Mouse (Mus musculus): ENCODE data around the gene Dmrt1.

DNA sequence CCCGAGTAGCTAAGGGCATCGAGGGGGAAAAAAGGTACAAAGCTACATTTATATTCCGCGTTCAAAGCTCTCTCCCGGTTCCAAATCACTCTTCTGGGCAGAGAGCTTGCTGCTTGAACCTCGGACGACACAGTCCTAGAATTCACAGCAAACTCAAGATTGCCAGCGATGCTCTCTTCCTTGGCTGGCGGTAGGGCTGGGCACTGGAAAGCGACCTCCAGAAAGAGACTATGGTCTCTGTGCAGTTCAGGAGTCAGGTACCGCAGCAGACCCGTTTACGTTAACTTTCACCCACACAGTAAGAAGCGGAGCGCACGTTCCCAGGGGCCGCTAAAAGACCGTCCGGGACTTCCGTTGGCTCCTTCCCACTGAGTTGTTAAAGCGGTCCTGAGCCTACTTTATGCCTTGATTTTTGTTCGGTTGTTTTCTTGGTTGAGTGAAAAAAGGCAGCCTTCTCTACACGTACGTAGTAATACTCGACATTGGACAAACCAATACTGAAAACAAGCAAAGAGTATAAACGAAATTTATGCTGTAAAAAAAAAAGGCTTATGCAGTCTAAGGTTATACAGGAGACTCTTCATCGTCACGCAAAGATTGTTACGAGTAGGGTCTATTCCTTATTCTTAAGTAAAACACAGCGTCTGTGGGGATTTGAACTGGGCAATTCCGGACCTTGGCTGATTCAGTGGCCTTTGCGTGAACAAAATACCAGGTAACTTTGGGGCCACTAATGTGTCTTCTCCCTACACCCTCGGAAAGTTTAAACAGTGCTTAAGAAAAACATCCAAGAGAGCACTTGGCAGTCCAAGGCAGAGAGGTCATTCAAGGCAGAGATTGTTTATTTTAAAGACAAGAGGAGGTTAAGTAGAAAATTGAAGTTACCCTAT is 103.8 kb downstream of the Dmrt1 start:
- TF ChIP-seq CTCF (IDR thresholded peaks at IDR 0.05; ENCODE audit: borderline replicate concordance, control insufficient read depth, extremely low read depth, insufficient read depth, low read length, poor library complexity): no peak
- TF ChIP-seq POLR2A (IDR thresholded peaks at IDR 0.05; ENCODE audit: control insufficient read depth, extremely low read depth, insufficient read depth, low read length, poor library complexity): no peak
